Comparison of ENCODE assay signal across 15 mouse cellular contexts in the genomic region with DNA sequence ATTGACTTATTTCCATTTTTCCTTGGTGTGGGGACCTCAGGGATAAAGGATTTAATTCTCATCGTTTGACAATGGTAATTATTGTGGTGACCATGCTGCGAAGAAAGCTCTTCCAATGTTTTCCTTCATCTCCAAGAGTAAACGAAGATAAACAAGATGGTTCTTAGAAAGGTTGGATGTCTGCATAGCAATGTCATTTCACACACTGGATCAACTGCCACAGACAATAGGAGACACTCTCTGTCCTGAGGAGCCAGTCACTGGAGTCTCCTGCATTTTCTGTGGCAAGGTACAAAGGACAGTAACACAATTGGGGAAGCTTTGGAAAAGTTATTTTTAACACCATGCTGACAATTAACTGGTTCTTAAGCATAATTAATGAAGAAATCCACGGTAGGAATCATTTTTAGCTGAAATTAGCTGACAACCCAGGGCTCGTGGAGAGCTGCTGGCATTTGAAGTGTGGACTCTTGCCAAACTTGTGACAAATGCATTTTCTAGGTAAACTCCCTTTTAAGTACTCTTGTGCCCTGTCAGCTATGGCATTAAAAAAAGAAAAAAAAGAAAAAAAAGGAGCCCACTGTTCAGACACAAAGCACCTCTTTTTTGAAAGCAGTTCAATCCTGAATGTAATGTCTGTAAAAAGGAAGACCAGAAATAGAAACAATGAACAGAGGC.
A peak's percentile ranks its signal among the peaks of the same experiment; 100 is the strongest.
DNase-seq lines count a peak whose midpoint lies in the region; ATAC-seq lines count a peak whose summit lies in the region.
"Had no signal": no experiment of that assay in that cellular context is flagged by ENCODE, and none has a peak within 500 bp of the region (broad histone marks: within the 10 kb centered on the region; RNA-seq: fewer than 3 reads in every experiment).

No protein-coding gene starts in this region.

- DNase-seq in hindbrain, embryonic 10.5 days (ENCODE audit: low spot score): no peak
- peak; percentile 68 for DNase-seq in retina, postnatal 1 day
- no peak for DNase-seq in retina, embryonic 14.5 days (ENCODE audit: low spot score)
- DNase-seq in hindbrain, embryonic 14.5 days (ENCODE audit: low spot score): no peak
- no peak for DNase-seq in spleen, postnatal 14 days (ENCODE audit: low spot score in 2 of 2)
- DNase-seq: gastrocnemius, adult 2 months; heart, adult 18-20 months; thymus, postnatal 4 days had no signal

- H3K4me1 ChIP-seq in hindbrain, embryonic 12.5 days: no peaks in the 10 kb centered on the region
- 0 out of 2 replicates have a peak, but pooled peaks cover 3% of the 10 kb centered on the region for H3K4me1 ChIP-seq in hindbrain, embryonic 10.5 days (replicated peaks)
- H3K4me1 ChIP-seq in hindbrain, embryonic 14.5 days (replicated peaks; ENCODE audit: control insufficient read depth, insufficient read depth, low read length): peaks cover 7% of the 10 kb centered on the region
- H3K4me1 ChIP-seq in neural tube, embryonic 15.5 days: peaks cover 7% of the 10 kb centered on the region; the same call in 1 of the 2 replicates
- no peaks in the 10 kb centered on the region for H3K4me1 ChIP-seq in intestine, embryonic 15.5 days (replicated peaks)
- H3K4me1 ChIP-seq: embryonic facial prominence, embryonic 13.5 days; heart, embryonic 15.5 days; limb, embryonic 15.5 days had no signal

- no peaks in the 10 kb centered on the region for H3K27me3 ChIP-seq in hindbrain, embryonic 12.5 days
- H3K27me3 ChIP-seq in hindbrain, embryonic 10.5 days (ENCODE audit: insufficient read depth, poor library complexity, severe bottlenecking): no peaks in the 10 kb centered on the region
- H3K27me3 ChIP-seq in hindbrain, embryonic 14.5 days (ENCODE audit: control insufficient read depth, insufficient read depth, low read length): no peaks in the 10 kb centered on the region
- H3K27me3 ChIP-seq in neural tube, embryonic 15.5 days (replicated peaks): no peaks in the 10 kb centered on the region
- H3K27me3 ChIP-seq in intestine, embryonic 15.5 days (replicated peaks): no peaks in the 10 kb centered on the region
- H3K27me3 ChIP-seq: embryonic facial prominence, embryonic 13.5 days; heart, embryonic 15.5 days; limb, embryonic 15.5 days; midbrain, embryonic 12.5 days had no signal

- 56% methylated on average over 5 of the region's 5 CpGs for WGBS in hindbrain, embryonic 12.5 days
- 78% methylated on average over 5 of the region's 5 CpGs for WGBS in hindbrain, embryonic 10.5 days
- WGBS in hindbrain, embryonic 14.5 days: 39% methylated on average over 5 of the region's 5 CpGs
- 51% methylated on average over 5 of the region's 5 CpGs for WGBS in neural tube, embryonic 15.5 days
- 56% methylated on average over 5 of the region's 5 CpGs for WGBS in intestine, embryonic 15.5 days

- H3K9me3 ChIP-seq in hindbrain, embryonic 12.5 days (replicated peaks): no peaks in the 10 kb centered on the region
- H3K9me3 ChIP-seq in hindbrain, embryonic 10.5 days: no peaks in the 10 kb centered on the region
- no peaks in the 10 kb centered on the region for H3K9me3 ChIP-seq in hindbrain, embryonic 14.5 days (ENCODE audit: control insufficient read depth, low read length)
- H3K9me3 ChIP-seq in neural tube, embryonic 15.5 days (replicated peaks): no peaks in the 10 kb centered on the region
- no peaks in the 10 kb centered on the region for H3K9me3 ChIP-seq in intestine, embryonic 15.5 days
- H3K9me3 ChIP-seq: embryonic facial prominence, embryonic 13.5 days; heart, embryonic 15.5 days; limb, embryonic 15.5 days; midbrain, embryonic 12.5 days had no signal

- H3K27ac ChIP-seq in hindbrain, embryonic 12.5 days: 0 out of 2 replicates have a peak overlapping the region, but pooled peaks have one; percentile 3
- H3K27ac ChIP-seq in hindbrain, embryonic 10.5 days: no peak overlapping the region
- H3K27ac ChIP-seq in hindbrain, embryonic 14.5 days: peak overlapping the region; percentile 20
- H3K27ac ChIP-seq in neural tube, embryonic 15.5 days (replicated peaks): 0 out of 2 replicates have a peak overlapping the region, but pooled peaks have one; percentile 2
- no peak overlapping the region for H3K27ac ChIP-seq in intestine, embryonic 15.5 days
- H3K27ac ChIP-seq: embryonic facial prominence, embryonic 13.5 days; gastrocnemius, adult 2 months; heart, embryonic 15.5 days; limb, embryonic 15.5 days; midbrain, embryonic 12.5 days had no signal

- H3K9ac ChIP-seq in hindbrain, embryonic 12.5 days: no peak overlapping the region
- no peak overlapping the region for H3K9ac ChIP-seq in hindbrain, embryonic 14.5 days
- H3K9ac ChIP-seq in neural tube, embryonic 15.5 days (replicated peaks): no peak overlapping the region
- no peak overlapping the region for H3K9ac ChIP-seq in intestine, embryonic 15.5 days
- H3K9ac ChIP-seq: embryonic facial prominence, embryonic 13.5 days; heart, embryonic 15.5 days; limb, embryonic 15.5 days; midbrain, embryonic 12.5 days had no signal

- peak; percentile 57; the same call in 1 of the 2 replicates for ATAC-seq in hindbrain, embryonic 12.5 days (ENCODE audit: low FRiP score)
- peak; percentile 38; the same call in 1 of the 2 replicates for ATAC-seq in hindbrain, embryonic 14.5 days (ENCODE audit: low FRiP score)
- ATAC-seq in neural tube, embryonic 15.5 days (ENCODE audit: low FRiP score): peak; percentile 66; the same call in 1 of the 2 replicates
- ATAC-seq in intestine, embryonic 15.5 days: no peak

- H3K4me3 ChIP-seq in hindbrain, embryonic 12.5 days: no peak overlapping the region
- H3K4me3 ChIP-seq in hindbrain, embryonic 10.5 days: no peak overlapping the region
- H3K4me3 ChIP-seq in hindbrain, embryonic 14.5 days (replicated peaks; ENCODE audit: low read length): no peak overlapping the region
- no peak overlapping the region for H3K4me3 ChIP-seq in neural tube, embryonic 15.5 days (replicated peaks)
- no peak overlapping the region for H3K4me3 ChIP-seq in intestine, embryonic 15.5 days (replicated peaks)
- H3K4me3 ChIP-seq: embryonic facial prominence, embryonic 13.5 days; gastrocnemius, adult 2 months; heart, embryonic 15.5 days; limb, embryonic 15.5 days; midbrain, embryonic 12.5 days had no signal

- no peak overlapping the region for H3K4me2 ChIP-seq in hindbrain, embryonic 12.5 days (replicated peaks)
- H3K4me2 ChIP-seq in hindbrain, embryonic 14.5 days (replicated peaks): peak overlapping the region; percentile 26
- H3K4me2 ChIP-seq in neural tube, embryonic 15.5 days: peak overlapping the region; percentile 45; the same call in 1 of the 2 replicates
- H3K4me2 ChIP-seq in intestine, embryonic 15.5 days (replicated peaks): no peak overlapping the region
- H3K4me2 ChIP-seq: embryonic facial prominence, embryonic 13.5 days; heart, embryonic 15.5 days; limb, embryonic 15.5 days; midbrain, embryonic 12.5 days had no signal

- H3K36me3 ChIP-seq in hindbrain, embryonic 12.5 days: no peaks in the 10 kb centered on the region
- no peaks in the 10 kb centered on the region for H3K36me3 ChIP-seq in hindbrain, embryonic 10.5 days
- H3K36me3 ChIP-seq in hindbrain, embryonic 14.5 days (replicated peaks; ENCODE audit: control insufficient read depth, insufficient read depth): no peaks in the 10 kb centered on the region
- H3K36me3 ChIP-seq in neural tube, embryonic 15.5 days: no peaks in the 10 kb centered on the region
- H3K36me3 ChIP-seq in intestine, embryonic 15.5 days: no peaks in the 10 kb centered on the region
- H3K36me3 ChIP-seq: embryonic facial prominence, embryonic 13.5 days; heart, embryonic 15.5 days; limb, embryonic 15.5 days; midbrain, embryonic 12.5 days had no signal

Comparison
In these comparisons a context has a peak if more than half of its experiments do, and no peak if none do; other contexts are left out.
1. H3K27ac ChIP-seq: peak in hindbrain, embryonic 12.5 days (single experiment), hindbrain, embryonic 14.5 days (single experiment) and neural tube, embryonic 15.5 days (single experiment); none in hindbrain, embryonic 10.5 days (single experiment) and intestine, embryonic 15.5 days (single experiment).
2. H3K4me2 ChIP-seq: peak in hindbrain, embryonic 14.5 days (single experiment) and neural tube, embryonic 15.5 days (single experiment); none in hindbrain, embryonic 12.5 days (single experiment) and intestine, embryonic 15.5 days (single experiment).